Mouse (Mus musculus): ENCODE measurements around the gene Krtcap2.

The Krtcap2 gene

GRCm38 (mm10) chr3:89225918-89226317 lies 19.8 kb upstream of the Krtcap2 start:
- no peak for DNase-seq (ENCODE audit: low spot score)

- no peak for DNase-seq (ENCODE audit: low spot score)
These were observed 19.4 kb upstream of the Krtcap2 start for GRCm38 (mm10) chr3:89226361-89226760.

GRCm38 (mm10) chr3:89226900-89227299 lies 18.9 kb upstream of the Krtcap2 start, which contains the start of gene Mtx1:
Mtx1 (minus strand) TSS chr3:89227088.
- DNase-seq (ENCODE audit: low spot score), result no peak

- DNase-seq (ENCODE audit: low spot score), result no peak
These were observed 18.2 kb upstream of the Krtcap2 start for GRCm38 (mm10) chr3:89227307-89228179.

GRCm38 (mm10) chr3:89228180-89228549 lies 17.6 kb upstream of the Krtcap2 start:
- DNase-seq (ENCODE audit: low spot score), result no peak

- DNase-seq (ENCODE audit: low spot score), result no peak
These were observed 16.9 kb upstream of the Krtcap2 start, which contains the start of gene Muc1 for GRCm38 (mm10) chr3:89228836-89229235. Muc1 (plus strand) TSS chr3:89229057.

GRCm38 (mm10) chr3:89229276-89229675 lies 16.5 kb upstream of the Krtcap2 start:
- DNase-seq (ENCODE audit: low spot score), result no peak

- no peak for DNase-seq (ENCODE audit: low spot score)
These were observed 15.2 kb upstream of the Krtcap2 start for GRCm38 (mm10) chr3:89230561-89230960.

- DNase-seq (ENCODE audit: low spot score), result no peak
These were observed 14.4 kb upstream of the Krtcap2 start for GRCm38 (mm10) chr3:89231345-89231744.

- no peak for DNase-seq (ENCODE audit: low spot score)
These were observed 13.9 kb upstream of the Krtcap2 start for GRCm38 (mm10) chr3:89231772-89232275.

- no peak for DNase-seq (ENCODE audit: low spot score)
These were observed 13.2 kb upstream of the Krtcap2 start for GRCm38 (mm10) chr3:89232614-89233013.

- no peak for DNase-seq (ENCODE audit: low spot score)
These were observed 12.1 kb upstream of the Krtcap2 start for GRCm38 (mm10) chr3:89233562-89234110.

- no peak for DNase-seq (ENCODE audit: low spot score)
These were observed 9.2 kb upstream of the Krtcap2 start for GRCm38 (mm10) chr3:89236516-89236915.

- DNase-seq (ENCODE audit: low spot score), result no peak
These were observed 8.1 kb upstream of the Krtcap2 start for GRCm38 (mm10) chr3:89237682-89238081.

- DNase-seq (ENCODE audit: low spot score), result no peak
These were observed 7.3 kb upstream of the Krtcap2 start for GRCm38 (mm10) chr3:89238494-89238893.

GRCm38 (mm10) chr3:89242331-89242895 lies 3.4 kb upstream of the Krtcap2 start:
- DNase-seq (ENCODE audit: low spot score), result no peak

GRCm38 (mm10) chr3:89243609-89244008 lies 2.2 kb upstream of the Krtcap2 start:
- no peak for DNase-seq (ENCODE audit: low spot score)

- no peak for DNase-seq (ENCODE audit: low spot score)
These were observed 1.4 kb upstream of the Krtcap2 start for GRCm38 (mm10) chr3:89244158-89244981.

GRCm38 (mm10) chr3:89244982-89245687 lies 631 bp upstream of the Krtcap2 start:
- no peak for DNase-seq (ENCODE audit: low spot score)

- DNase-seq (ENCODE audit: low spot score), result no peak
These were observed 715 bp downstream of the Krtcap2 start, which contains the start of gene Trim46 for GRCm38 (mm10) chr3:89246261-89247100. Trim46 (minus strand) TSS chr3:89246309.
